Mouse (Mus musculus): Measurements from ENCODE around the gene Prkar1b. TPM values are rescaled to one million over a fixed set of nuclear protein-coding genes. Genes with fewer than 3 reads are reported as not detected.

The Prkar1b gene
- total RNA-seq, 2 experiments from 2014 or later: 1.5 to 2.1 TPM

DNA sequence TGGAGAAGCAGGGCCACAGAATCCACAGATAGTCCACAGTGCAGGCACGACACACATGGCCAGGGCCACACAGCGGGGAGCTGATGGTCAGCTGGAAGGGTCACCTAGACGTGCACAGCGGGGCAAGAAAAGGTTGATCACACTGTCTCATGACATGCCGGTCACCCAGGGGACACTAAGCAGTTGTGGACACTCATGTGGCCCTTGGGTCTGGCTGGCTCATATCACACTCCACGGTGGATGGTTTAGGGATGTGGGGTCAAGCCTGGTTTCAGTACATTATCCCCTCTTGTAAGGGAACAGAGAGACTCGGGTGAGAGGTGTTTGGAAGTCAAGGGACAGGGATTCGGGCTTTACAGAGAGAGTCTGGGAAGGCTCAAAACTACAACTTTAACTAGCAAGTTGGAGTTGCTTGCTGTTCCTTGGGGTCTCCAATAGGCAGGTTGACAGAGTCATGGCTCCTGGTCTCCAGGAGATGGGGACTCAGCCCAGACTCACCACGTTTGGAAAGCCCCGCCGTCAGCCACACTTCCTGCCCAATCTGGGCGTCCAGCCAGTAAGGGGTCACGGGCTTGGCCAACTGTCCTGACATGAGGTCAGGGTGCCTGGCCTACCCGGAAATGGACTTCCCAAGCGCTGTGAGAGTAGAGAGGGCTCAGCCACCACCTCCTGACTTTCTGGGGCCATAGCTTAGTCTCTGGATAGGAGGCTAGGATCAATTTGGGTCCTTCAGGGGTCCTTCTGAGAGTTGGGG lies 132.3 kb downstream of the Prkar1b start:
- peak; percentile 81 to 90 for DNase-seq
- intact Hi-C loops (cut with DNase I): no loop called here

DNA sequence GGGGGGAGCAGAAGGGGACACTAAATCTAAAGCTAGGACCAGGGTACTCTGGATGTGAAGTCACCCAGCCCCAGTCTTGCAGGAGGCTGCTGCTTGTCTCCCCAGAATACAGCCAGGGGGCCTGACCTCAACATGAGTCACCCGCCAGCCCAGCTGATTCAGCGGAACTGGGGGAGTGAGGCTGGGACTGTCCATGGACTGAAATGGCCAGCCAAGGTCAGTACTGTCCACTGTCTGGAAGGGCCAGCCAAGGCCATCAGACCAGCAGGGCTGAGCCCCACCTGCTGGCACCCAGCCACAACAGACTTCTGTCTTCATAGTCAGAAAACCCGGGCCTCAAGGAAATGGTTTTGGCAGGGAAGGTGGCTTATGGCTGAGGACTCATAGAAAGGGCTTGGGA lies 134.7 kb downstream of the Prkar1b start:
- intact Hi-C loops (cut with DNase I): no loop called here
- DNase-seq: peak; percentile 70 to 74

DNA sequence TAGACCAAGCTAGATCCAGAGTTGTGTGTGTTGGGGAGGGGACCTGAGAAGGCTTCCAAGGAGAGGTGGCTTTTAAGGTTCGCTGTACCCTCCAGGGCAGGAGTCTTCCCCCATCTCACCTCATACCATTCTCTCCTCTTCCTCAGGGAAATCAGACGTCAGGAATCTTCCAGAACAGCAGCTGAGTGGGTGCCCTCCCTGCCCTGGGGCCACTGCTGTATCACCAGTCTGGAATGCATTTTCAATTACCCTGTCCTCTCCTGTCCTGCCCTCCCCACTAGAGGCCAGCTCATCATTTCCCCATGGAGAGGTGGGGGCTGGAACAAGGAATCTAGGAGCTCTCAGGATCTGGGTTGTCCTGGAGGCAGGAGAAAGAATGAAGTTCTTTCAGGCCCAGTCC lies 139.2 kb downstream of the Prkar1b start:
- intact Hi-C loops (cut with DNase I): no loop called here
- DNase-seq: no peak

DNA sequence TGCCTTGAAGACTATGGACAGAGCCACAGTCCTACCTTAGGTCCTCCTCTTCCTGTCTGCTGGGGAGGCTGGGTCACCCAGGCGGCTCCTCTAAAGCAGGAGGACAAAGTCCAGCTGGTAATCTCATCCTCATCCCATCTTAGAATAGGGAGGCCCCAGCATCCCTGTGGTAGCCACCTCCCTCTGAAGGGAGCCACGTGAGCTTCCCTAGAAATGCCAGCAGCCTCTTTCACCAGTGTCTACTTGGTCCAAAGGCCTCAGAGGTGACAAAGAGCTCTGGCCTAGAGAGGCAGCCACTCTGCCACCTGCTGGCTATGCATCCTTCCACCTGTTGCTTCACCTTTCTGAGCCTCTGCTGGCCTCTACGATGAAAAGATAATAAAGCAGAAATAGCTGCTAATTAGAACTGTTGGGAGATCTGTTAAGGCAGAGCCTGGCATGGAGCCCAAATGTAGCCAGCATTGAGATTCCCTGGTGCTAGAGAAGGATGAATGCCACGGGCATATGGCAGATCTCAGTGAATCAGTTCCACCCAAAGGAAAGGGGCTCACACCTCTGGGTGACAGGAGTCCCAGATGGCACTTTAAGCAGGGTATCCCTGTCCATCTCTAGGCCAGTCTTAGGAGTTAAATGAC lies 142.5 kb downstream of the Prkar1b start:
- peak; percentile 22 to 34 for DNase-seq
- intact Hi-C loops (cut with DNase I): loop anchor here (2.0 kb wide), 1 partner anchor 150 kb away; no protein-coding TSS in a partner anchor

DNA sequence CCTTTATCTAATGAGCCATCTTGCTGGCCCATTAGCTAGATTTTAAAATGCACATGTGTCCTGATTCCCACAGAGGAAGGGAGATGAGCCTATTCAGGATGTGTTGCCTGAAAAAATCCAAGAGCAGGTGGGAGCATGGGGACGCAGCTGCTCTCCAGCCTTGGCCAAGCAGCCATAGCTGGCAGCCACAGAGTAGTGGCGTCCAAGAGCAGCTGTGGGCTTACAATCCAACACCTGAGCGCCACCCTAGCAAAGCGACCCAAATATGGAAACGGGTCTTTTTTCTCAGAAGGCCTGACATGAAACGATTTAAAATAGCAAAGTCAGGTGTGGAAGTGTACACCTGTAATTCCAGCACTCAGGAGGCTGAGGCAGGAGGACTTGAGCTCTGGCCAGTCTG lies 145.2 kb downstream of the Prkar1b start:
- intact Hi-C loops (cut with DNase I): no loop called here
- DNase-seq: no peak

DNA sequence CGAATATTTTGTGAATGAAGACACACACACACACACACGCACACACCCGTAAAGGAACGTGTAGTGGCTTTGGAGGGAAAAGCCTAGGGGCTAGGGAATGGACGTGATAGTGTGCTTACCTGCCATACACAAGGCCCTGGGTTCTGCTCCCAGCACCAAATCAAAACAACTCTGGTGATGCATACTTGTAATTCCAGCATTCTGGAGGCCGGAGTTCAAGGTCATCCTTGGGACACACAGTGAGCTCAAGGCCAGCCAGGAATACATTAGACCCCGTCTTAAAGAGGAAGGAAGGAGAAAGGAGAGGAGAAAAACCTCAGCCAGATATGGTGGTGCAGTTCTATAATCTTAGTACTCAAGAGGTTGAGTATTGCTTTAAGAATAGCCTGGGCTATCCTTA lies 150.1 kb downstream of the Prkar1b start:
- no peak for DNase-seq
- intact Hi-C loops (cut with DNase I): no loop called here

DNA sequence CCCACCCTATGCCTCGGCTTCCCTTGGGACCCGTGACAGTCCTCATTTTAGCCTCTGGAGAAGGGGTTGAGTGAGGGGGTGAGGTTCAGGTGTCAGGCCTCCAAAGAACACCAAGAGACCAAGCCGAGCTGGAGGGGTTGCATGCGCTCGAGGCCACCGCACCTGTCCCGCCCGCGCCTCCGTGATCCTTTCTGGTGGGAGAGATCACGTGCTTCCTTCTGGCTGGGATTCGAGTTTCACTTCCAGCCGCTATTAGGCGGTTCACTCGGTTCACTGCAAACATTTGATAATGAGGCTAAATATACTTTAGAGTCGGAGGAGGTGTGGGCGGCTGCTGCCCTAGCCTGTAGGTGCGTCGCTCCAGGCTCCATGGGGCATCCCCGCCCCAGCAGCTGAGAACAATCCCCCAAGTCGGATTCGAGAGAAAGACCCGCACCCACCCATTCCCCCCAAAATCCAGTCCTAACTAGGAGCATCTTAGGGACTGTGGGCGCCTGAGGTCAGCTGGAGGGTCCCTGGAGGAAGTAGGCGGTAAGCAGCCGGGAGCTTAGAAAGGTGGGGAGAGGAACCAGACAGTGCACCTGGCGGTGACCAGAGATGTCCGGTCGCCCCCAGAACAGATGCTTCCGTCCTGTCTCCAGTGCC lies 151.7 kb downstream of the Prkar1b start:
- DNase-seq: peak; percentile 62 to 74
- intact Hi-C loops (cut with DNase I): no loop called here

DNA sequence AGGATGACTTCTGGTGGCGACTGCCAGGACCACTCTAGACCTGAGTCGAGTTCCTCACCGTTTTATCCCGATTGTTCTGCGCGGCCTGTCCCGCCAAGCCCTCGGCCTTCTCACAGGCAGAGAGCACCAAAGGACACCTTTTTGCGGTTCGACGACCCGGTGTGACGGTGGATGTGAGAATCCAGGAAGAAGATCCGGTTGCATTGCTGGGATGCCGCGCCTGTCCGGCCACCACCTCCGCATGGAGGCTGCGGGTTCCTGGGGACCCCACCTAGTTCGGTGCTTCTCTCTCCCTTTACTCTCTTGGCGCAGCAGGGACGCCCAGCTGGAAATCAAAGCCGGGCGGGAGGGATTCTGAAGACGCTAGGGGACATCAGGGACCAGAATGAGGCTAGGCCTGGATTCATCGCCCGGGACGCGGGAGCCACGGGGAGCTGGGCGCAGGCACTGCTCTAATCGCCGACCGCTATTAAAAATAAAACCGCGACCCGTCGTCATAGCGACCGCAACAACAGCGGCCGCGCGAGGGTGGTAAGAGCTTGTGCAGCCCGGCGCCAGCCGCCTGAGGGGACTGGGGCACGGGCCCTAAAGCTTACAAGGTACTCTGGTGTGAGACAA lies 152.5 kb downstream of the Prkar1b start, which contains the start of gene Pdgfa:
Gene Pdgfa (minus strand): TSS at position 200 of the 618 bp plus-strand sequence.
- DNase-seq: peak; percentile 79 to 83
- intact Hi-C loops (cut with DNase I): no loop called here

DNA sequence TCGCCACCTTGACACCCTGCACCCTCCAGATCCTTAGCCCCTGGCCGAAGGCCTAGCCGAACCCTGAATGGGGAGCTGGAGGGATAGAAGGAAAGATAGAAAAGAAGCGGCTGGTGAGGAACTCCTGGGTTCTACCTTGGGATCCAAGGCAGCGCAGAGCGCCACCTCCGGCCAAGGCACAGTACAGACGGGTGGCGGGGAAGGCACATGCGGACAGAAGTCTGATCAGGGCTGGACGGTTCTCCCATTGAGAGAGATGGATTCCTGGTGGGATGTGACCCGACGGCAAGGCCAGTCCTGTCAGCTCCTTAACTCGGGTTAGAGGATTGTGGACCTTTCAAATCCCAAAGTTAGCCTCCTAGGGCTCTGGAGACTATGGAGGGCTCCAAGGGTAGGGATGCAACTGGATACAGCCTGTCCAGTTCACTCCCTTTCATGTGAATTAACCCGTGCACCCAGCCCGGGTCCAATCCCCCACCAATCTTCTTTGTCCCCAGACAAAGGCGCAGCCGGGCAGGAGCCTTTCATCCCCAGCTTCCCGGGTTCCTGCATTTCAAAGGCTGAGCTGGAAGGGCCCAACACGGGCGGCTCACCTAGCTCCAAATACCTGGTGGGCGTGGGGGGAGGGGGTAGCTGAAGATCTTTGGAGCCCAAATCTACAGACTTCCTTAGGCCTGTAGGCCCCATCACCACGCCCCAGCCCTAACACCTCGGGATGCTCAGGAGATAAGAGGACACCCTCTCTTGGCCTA lies 153.3 kb downstream of the Prkar1b start:
- intact Hi-C loops (cut with DNase I): no loop called here
- DNase-seq: peak; percentile 36 to 51

DNA sequence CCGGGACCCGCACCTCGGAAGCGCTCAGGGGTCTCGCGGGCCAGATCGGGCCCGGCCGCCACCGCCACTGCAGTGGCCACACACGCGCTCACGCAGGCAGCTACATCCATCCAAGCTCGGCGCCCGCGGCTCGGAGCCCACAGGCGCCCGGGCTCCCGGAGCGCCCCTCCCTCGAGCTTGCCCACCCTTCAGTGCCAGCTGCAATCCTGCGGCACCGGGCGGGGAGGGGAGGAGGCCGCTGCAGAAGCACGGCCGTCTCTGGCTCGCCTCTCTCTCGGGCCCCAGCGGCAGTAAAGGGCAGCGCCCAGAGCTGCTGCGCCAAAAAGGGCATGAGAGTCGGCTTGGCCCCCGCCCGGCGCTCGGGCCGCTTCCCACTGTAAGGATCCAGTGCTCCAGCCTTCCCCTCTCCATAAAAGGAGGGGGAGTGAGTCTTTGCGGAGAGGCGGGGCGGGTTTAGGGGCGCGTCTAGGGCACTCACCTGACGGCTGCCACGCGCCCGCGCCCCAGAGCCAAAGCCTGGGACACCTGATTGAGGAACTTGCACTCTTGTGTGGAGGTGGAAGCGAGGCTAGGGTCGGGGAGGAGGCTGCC lies 154.0 kb downstream of the Prkar1b start:
- intact Hi-C loops (cut with DNase I): no loop called here

DNA sequence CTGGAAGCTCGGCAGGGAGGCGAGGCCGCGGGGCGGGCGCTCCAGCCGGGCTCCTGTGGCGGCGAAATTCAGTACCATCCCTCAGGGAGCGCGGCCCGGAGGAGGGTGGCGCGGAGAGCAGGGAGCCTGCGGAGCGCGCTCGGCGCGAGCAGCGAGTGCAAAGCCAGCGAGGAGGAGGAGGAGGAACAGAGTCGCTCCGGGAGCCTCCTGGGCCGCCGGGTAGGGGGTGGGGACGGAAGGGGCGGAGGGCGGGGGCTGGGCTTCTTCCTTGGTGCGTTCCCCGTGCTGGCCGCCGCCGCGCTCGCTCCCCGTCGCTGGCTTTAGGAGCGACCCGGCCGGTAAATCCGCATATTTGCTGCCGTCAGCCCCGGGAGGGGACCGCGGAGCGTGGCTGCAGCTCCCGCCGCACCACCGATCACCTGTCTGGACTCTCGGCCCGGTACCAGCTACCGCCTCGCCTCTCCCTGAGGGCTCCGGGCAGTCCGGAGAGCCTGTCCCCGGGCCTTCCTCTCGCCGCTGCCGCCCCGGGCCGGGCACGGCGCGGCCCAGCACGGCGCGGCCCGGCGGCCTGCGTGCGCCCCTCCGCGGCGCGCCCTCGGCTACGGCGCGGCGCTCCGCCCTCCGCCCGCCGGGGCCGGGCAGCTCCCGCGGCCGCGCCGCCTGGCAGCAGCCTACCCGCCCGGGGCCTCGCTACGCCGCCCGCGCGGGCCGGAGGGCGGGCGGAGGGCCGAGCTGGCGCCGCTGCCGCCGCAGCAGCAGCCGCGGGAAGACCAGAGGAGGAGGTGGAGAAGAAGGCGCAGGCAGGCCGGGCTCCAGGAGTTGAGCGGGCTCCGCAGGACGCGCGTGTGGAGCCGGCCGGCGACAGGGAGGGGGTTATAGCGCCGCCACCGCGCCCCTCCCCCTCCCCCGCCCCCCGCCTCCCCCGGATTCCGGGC lies 154.7 kb downstream of the Prkar1b start:
- intact Hi-C loops (cut with DNase I): loop anchor here (5.0 kb wide), 2 partner anchors 138 to 182 kb away; no protein-coding TSS in a partner anchor
- peak; percentile 76 to 82 for DNase-seq

More for the DNA sequence above, 154.0 kb downstream of the Prkar1b start:
- peak; percentile 80 to 83 for DNase-seq

DNA sequence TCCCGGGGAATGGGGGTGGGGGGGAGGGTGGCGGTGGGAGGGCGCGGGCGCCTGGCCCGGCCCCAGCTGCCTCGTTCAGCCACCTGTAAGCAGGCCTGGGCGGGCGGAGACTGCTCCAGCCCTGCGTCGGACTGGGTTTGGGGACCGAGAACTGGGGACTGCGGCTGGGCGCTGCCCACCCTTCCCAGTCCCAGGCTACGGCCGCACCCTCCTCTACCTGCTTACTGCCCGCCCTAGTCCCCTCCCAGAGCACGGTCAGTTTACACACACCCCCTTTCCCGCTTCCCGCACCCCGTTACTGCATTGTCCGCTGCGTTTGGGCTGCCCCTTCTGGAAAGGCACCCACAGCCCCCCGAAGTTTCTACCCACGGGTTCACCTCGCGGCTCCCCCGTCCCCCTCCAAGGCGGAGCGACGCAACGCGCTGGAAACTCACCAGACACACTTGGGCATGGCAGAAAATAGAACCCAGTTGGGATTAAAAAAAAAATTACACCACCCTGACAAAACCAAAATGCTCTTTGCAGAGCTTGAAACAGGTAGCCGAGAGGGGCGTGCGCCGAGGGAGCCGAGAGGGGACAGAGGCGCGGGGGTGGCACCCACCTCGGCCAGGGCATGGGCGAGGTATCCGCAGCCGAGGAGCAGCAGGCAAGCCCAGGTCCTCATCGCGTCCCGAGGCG lies 155.6 kb downstream of the Prkar1b start:
- intact Hi-C loops (cut with DNase I): loop anchor here (5.0 kb wide), 2 partner anchors 137 to 183 kb away; no protein-coding TSS in a partner anchor
- DNase-seq: peak; percentile 29 to 47

DNA sequence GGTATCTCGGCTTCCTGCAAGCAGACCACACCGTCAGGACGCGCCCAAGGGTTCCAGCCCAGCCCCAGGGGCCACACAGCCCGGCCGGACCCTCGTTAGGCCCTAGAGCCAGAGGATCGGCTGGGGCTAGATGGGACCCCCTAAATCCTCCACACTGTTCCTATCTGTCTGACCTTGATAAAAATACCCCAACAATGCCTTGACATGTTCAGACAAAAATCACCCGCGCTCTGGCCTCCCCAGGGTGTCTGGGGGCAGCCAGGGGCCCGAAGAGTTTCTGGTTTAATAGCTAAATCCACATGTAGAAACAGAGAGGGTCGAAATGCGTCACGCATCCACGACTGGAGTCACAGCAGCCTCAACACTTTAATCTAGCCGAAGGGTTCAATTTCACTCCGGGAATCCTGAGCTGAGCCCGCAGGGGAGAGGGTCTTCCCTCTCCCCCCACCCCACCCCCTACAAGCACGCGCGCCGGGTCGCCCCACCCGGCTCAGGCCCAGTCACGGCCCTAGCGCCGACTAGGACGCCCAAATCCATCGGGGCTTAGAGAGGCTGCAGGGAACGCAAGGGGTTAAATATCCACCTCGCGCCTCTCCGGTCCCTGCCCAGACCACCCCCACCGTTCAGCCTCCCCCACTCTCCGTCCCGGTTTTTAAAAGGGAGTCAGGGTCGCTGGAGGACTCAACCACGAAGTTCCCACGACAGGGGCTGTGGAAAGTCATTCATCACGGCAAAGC lies 156.3 kb downstream of the Prkar1b start:
- intact Hi-C loops (cut with DNase I): loop anchor here (5.0 kb wide), 2 partner anchors 136 to 184 kb away; no protein-coding TSS in a partner anchor
- DNase-seq: peak in 1 of 2 experiments; percentile 23

DNA sequence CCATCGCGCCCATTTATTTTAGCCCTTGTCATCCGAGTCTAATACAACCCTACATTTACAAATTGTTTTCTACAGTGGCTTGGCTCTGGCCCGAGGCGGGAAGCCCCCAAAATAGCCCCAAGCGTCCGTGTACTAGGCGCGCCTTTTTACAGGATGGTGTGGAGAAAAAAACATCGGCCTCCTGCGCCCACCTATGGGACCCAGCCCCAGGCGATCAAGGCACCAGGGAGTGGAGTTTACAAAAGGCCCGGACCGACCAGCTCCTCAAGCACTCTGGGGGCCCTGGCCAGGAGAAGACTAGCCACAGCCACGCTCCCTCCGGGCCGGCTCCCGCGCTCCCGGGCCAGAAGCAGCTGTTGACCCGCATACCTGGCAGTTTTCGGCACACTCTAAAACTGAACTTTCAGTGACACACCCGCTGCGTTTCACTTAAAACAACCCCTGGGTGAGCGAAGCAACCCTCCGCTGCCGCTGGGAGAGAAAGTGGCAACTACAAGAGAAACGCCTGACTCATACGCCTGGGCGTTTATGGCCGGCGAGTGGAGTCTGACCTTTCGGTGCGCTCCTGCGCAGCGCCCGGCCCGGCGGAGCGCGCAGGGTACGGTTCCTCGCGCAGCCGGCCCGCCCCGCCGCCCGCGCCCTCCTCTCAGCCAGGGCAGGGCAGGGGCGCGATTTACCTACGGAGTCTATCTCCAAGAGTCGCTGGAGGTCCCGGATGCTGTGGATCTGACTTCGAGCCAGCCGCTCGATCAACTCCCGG lies 157.0 kb downstream of the Prkar1b start:
- DNase-seq: peak; percentile 27 to 29
- intact Hi-C loops (cut with DNase I): loop anchor here (5.0 kb wide), 2 partner anchors 135 to 185 kb away; no protein-coding TSS in a partner anchor

DNA sequence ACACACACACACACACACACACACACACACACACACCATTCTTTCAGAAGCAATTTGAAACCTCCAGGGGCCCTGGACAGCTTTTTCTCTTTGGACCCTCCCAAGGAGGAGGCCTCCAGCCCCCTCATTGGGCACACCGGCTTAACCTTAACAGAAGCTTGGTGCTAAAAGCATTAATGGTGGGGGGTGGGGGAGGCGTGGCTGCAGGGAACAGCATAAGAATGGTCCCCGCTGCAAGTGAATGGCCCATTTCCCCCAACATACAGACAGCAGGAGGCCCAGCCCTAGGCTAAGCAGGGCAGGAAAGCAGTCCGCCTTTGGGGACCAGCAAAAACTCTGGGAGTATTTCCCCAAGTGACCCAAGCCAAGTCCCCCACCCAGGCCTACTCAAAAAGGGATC lies 158.1 kb downstream of the Prkar1b start:
- intact Hi-C loops (cut with DNase I): loop anchor here (5.0 kb wide), 2 partner anchors 134 to 186 kb away; no protein-coding TSS in a partner anchor
- no peak for DNase-seq

DNA sequence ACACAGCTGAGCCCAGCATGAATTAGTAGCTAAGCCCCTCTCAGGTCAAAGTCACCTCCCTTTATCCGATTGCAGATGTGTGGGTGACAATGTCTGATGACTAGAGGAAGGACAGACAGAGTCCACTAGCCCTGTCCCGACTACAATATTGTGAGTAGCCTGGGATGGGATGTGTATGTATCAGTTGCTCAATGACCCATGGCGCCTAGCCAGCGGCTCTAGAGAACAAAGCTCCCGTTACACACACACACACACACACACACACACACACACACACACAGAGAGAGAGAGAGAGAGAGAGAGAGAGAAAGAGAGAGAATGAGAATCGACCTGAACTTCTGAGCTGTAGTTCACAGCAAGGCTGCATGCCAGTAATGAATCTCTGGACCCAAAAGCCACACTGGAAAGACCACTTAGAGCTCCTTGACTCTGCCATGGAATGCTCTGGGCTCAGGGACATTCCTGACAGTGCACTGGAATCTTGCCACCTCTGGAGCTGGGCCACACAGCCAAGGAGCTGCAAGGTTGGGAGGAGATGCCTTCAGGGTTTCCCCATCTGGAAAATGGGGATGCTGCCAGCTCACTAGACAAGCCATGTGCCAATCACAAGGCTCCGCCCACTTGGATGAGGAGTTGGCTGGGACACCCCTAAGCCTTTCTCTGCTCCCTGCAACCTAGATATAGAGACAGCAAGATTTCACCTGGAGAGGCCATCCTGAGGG lies 159.0 kb downstream of the Prkar1b start:
- peak; percentile 38 to 57 for DNase-seq
- intact Hi-C loops (cut with DNase I): loop anchor here (5.0 kb wide), 2 partner anchors 134 to 186 kb away; no protein-coding TSS in a partner anchor

Measured in heart, postnatal 14 days (tissue).